Mouse (Mus musculus) cerebellum, postnatal 25 days (tissue): ENCODE results near the gene Hs2st1.
A peak's percentile ranks its signal among the peaks of the same experiment; 100 is the strongest.

Experiments used
- DNase-seq, 2 experiments: peaks; one replicate each; pipeline ENCODE4 v3.0.0; 2021; ENCODE audit warnings: mixed read lengths in 2 of 2

Gene Hs2st1

GRCm38 (mm10) chr3:144550659-144551058 lies 19.3 kb downstream of the Hs2st1 start:
- no peak for DNase-seq

GRCm38 (mm10) chr3:144550036-144550435 lies 19.9 kb downstream of the Hs2st1 start:
- no peak for DNase-seq

GRCm38 (mm10) chr3:144548186-144548845 lies 21.7 kb downstream of the Hs2st1 start:
- no peak for DNase-seq

- no peak for DNase-seq
Observed at GRCm38 (mm10) chr3:144546490-144546889, 23.5 kb downstream of the Hs2st1 start.

GRCm38 (mm10) chr3:144545832-144546231 lies 24.1 kb downstream of the Hs2st1 start:
- DNase-seq: no peak

- no peak for DNase-seq
Observed at GRCm38 (mm10) chr3:144545152-144545551, 24.8 kb downstream of the Hs2st1 start.

GRCm38 (mm10) chr3:144541906-144542438 lies 28.0 kb downstream of the Hs2st1 start:
- no peak for DNase-seq

GRCm38 (mm10) chr3:144540805-144541204 lies 29.2 kb downstream of the Hs2st1 start:
- DNase-seq: no peak

- no peak for DNase-seq
Observed at GRCm38 (mm10) chr3:144539051-144539450, 30.9 kb downstream of the Hs2st1 start.

GRCm38 (mm10) chr3:144537078-144537855 lies 32.7 kb downstream of the Hs2st1 start:
- DNase-seq: peak; percentile 45 to 60

GRCm38 (mm10) chr3:144535056-144535455 lies 34.9 kb downstream of the Hs2st1 start:
- DNase-seq: no peak

GRCm38 (mm10) chr3:144531023-144531422 lies 39.0 kb downstream of the Hs2st1 start:
- peak; percentile 70 to 74 for DNase-seq

- DNase-seq: no peak
Observed at GRCm38 (mm10) chr3:144527918-144528317, 42.1 kb downstream of the Hs2st1 start.

GRCm38 (mm10) chr3:144519581-144520272 lies 50.3 kb downstream of the Hs2st1 start:
- no peak for DNase-seq

GRCm38 (mm10) chr3:144518917-144519316 lies 51.1 kb downstream of the Hs2st1 start:
- DNase-seq: no peak

GRCm38 (mm10) chr3:144515286-144515685 lies 54.7 kb downstream of the Hs2st1 start:
- DNase-seq: no peak

- DNase-seq: no peak
Observed at GRCm38 (mm10) chr3:144514122-144514505, 55.9 kb downstream of the Hs2st1 start.

GRCm38 (mm10) chr3:144513169-144514121 lies 56.5 kb downstream of the Hs2st1 start:
- DNase-seq: no peak

GRCm38 (mm10) chr3:144510724-144511123 lies 59.3 kb downstream of the Hs2st1 start:
- DNase-seq: no peak

- no peak for DNase-seq
Observed at GRCm38 (mm10) chr3:144508342-144508741, 61.6 kb downstream of the Hs2st1 start.

GRCm38 (mm10) chr3:144507885-144508284 lies 62.1 kb downstream of the Hs2st1 start:
- no peak for DNase-seq

GRCm38 (mm10) chr3:144506213-144506612 lies 63.8 kb downstream of the Hs2st1 start:
- DNase-seq: no peak
